Mouse (Mus musculus) ovary, adult 10 weeks (tissue): Measurements from ENCODE around the gene Zxdc. TPM values are rescaled to one million over a fixed set of nuclear protein-coding genes. Genes with fewer than 3 reads are reported as not detected.

ENCODE experiments used
- polyA plus RNA-seq: library from polyadenylated mRNA; stranded (reverse); fragments of 350-450 nt; fragmentation: Illumina TruSeq; extraction: RNeasy Lipid Tissue Mini Kit (QIAGEN cat#74804); gene quantifications from one replicate; pipeline ENCODE4 v1.2.3, GENCODE M21; 2014

The Zxdc gene
- polyA plus RNA-seq = 20.8 TPM

GRCm38 (mm10) chr6:90368976-90369724, at the start of gene Zxdc:
TSS of gene Zxdc (plus strand) at chr6:90369492.

GRCm38 (mm10) chr6:90324991-90325390, 44.3 kb upstream of the Zxdc start, which contains the start of gene Chst13:
TSS of gene Chst13 (minus strand) at chr6:90325185.

GRCm38 (mm10) chr6:90332561-90333425, 36.5 kb upstream of the Zxdc start, which contains the start of gene Uroc1:
TSS of gene Uroc1 (plus strand) at chr6:90333284.

GRCm38 (mm10) chr6:90428380-90428974, 59.2 kb downstream of the Zxdc start, which contains the start of gene Cfap100:
TSS of gene Cfap100 (minus strand) at chr6:90428797.

Other genes with a start within 250 kb of the Zxdc start
- not detected for gene Vmn1r51, start 246.9 kb upstream of the Zxdc start, polyA plus RNA-seq
- gene Vmn1r52, start 194.7 kb upstream of the Zxdc start, polyA plus RNA-seq = not detected
- gene V1ra8, start 166.7 kb upstream of the Zxdc start, polyA plus RNA-seq = not detected
- not detected for gene Vmn1r53, start 145.1 kb upstream of the Zxdc start, polyA plus RNA-seq
- not detected for gene Vmn1r54, start 123.2 kb upstream of the Zxdc start, polyA plus RNA-seq
- gene BC048671, start 68.3 kb upstream of the Zxdc start, polyA plus RNA-seq = not detected
- gene Chst13, start 44.3 kb upstream of the Zxdc start, polyA plus RNA-seq = not detected
- gene Uroc1, start 36.2 kb upstream of the Zxdc start, polyA plus RNA-seq = not detected
- 0.37 TPM for gene Cfap100, start 59.3 kb downstream of the Zxdc start, polyA plus RNA-seq
- gene Klf15, start 93.1 kb downstream of the Zxdc start, polyA plus RNA-seq = 5.7 TPM
- gene Aldh1l1, start 116.9 kb downstream of the Zxdc start, polyA plus RNA-seq = 0.74 TPM
- gene Slc41a3, start 235.2 kb downstream of the Zxdc start, polyA plus RNA-seq = 0.37 TPM